Mouse (Mus musculus) liver, embryonic 16.5 days (tissue): ENCODE data around the gene Carmil1. TPM values are rescaled to one million over a fixed set of nuclear protein-coding genes. Genes with fewer than 3 reads are reported as not detected.

Experiments
- ATAC-seq: fragments of 200-750 bp; cut with Nextera tagmentation; 2 replicates; pipeline ENCODE4 v1.8.0; 2017; ENCODE audit warnings: low read depth, mild to moderate bottlenecking, moderate number of reproducible peaks, moderate library complexity
- H3K27ac ChIP-seq: fragments of 300-500 bp; sonication (generic); 2 replicates; pipeline ENCODE4 v1.5.1; 2014; ENCODE audit warnings: mild to moderate bottlenecking, low read length
- H3K27me3 ChIP-seq: fragments of 300-500 bp; sonication (generic); 2 replicates; pipeline ENCODE4 v1.6.1; 2014; ENCODE audit warnings: low read depth, low read length, mixed read lengths; ENCODE audit not compliant: control insufficient read depth, insufficient read depth
- H3K36me3 ChIP-seq: fragments of 300-500 bp; sonication (generic); 2 replicates; pipeline ENCODE4 v1.6.1; 2014; ENCODE audit warnings: mild to moderate bottlenecking; ENCODE audit not compliant: control insufficient read depth, insufficient read depth
- H3K4me1 ChIP-seq: fragments of 300-500 bp; sonication (generic); 2 replicates; pipeline ENCODE4 v1.6.1; 2014; ENCODE audit warnings: low read depth, low read length, mixed read lengths; ENCODE audit not compliant: control insufficient read depth
- H3K4me2 ChIP-seq: fragments of 300-500 bp; sonication (generic); 2 replicates; pipeline ENCODE4 v1.6.1; 2014; ENCODE audit warnings: low read depth, low read length, mixed read lengths
- H3K4me3 ChIP-seq: fragments of 300-500 bp; sonication (generic); 2 replicates; pipeline ENCODE4 v1.5.1; 2014; ENCODE audit warnings: low read depth, mild to moderate bottlenecking, low read length
- H3K9ac ChIP-seq: fragments of 300-500 bp; sonication (generic); 2 replicates; pipeline ENCODE4 v1.6.1; 2014; ENCODE audit warnings: low read depth, low read length
- H3K9me3 ChIP-seq: fragments of 300-500 bp; sonication (generic); replicated peaks from 2 replicates; pipeline ENCODE4 v1.6.1; 2016; ENCODE audit warnings: low read length; ENCODE audit not compliant: control insufficient read depth
- WGBS: fragments of 180-500 bp; shearing (Covaris S2); extraction: QIAGEN DNeasy Blood & Tissue Kit; methylation state at CpG from one replicate; pipeline ENCODE4 v1.1.7; 2014; ENCODE audit not compliant: insufficient replicate concordance; 5-methylcytosine and 5-hydroxymethylcytosine counted together
- polyA plus RNA-seq: library from polyadenylated mRNA; unstranded; fragments of >200 nt; fragmentation: Nextera tagmentation; extraction: Ambion mirVana; gene quantifications from 2 replicates; pipeline ENCODE4 v1.2.1, GENCODE M21; 2015

Gene Carmil1
- polyA plus RNA-seq, 1 experiment from 2014 or later: 5.4 TPM

DNA sequence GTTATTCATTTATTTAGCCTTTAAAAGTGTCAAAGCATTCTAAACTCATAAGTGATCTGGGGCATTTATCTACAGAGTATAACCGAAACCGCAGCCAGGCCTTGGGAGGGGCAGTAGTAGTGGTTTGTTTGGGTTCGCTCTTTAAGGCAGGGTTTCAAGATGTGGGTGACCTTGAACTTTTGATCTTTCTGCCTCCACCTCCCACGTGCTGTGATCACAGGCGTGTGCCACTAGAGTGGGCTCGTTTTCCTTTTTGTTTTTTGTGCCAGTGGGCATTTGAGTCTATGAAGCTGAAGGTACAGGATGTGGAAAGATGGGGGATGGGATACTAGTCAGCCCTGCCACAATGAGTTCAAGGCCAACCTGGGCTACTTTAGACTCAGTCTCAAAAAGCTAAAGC lies 34.3 kb downstream of the Carmil1 start:
- Histone ChIP-seq H3K36me3 (no peaks in the 10 kb centered on the region), H3K9ac (no peak overlapping the region), H3K27ac (no peak overlapping the region), H3K4me1 (no peaks in the 10 kb centered on the region), H3K4me3 (no peak overlapping the region), H3K4me2 (no peak overlapping the region), H3K9me3 (no peaks in the 10 kb centered on the region), H3K27me3 (no peaks in the 10 kb centered on the region)
- no peak for ATAC-seq
- 55% methylated on average over 6 of the region's 6 CpGs for WGBS

DNA sequence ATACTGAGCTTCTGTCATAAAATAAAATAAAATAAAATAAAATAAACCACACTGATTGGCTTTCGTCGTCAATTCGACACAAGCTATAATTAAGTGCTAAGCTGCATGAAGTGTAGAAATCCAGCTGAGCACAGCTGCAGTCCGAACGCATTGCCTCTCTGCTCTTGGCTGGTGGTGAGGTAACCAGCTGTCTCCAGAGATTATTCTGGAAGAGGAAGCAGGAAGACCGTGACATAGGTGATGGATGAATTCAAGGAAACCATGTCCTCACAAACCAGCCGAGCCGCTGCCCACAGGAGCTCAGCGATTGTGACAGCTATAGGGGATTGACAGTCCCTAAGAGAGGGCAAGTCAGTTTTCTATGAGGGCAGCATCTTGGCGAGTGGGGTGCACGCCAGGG lies 36.0 kb downstream of the Carmil1 start:
- no peak for ATAC-seq
- no peak overlapping the region for H3K4me2 ChIP-seq
- no peaks in the 10 kb centered on the region for H3K9me3 ChIP-seq
- no peak overlapping the region for H3K9ac ChIP-seq
- WGBS: 62% methylated on average over 11 of the region's 11 CpGs
- H3K27ac ChIP-seq: no peak overlapping the region
- no peaks in the 10 kb centered on the region for H3K36me3 ChIP-seq
- H3K4me3 ChIP-seq: no peak overlapping the region
- H3K4me1 ChIP-seq: no peaks in the 10 kb centered on the region
- H3K27me3 ChIP-seq: no peaks in the 10 kb centered on the region

DNA sequence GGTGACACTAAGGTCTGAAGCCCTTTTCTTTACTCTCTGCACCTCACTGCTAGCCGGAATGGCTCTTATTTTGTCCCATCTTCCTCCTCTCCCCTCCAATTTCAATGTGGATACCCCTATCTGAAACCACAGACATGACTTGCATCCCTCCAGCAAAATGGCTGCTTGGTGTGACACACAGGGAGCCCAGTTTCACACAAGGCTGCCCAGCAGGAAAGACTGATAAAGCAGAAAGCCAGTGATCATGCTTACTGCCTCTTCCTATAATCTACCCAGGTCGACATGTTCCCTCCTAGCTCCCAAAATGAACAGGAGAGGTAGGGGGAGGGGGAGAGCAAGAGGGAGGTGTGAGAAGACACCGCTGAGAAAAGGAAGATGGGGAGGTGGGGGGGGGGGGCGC lies 36.6 kb downstream of the Carmil1 start:
- Histone ChIP-seq H3K4me3 (no peak overlapping the region), H3K27me3 (no peaks in the 10 kb centered on the region), H3K4me2 (no peak overlapping the region), H3K9ac (no peak overlapping the region), H3K27ac (no peak overlapping the region), H3K36me3 (no peaks in the 10 kb centered on the region), H3K4me1 (no peaks in the 10 kb centered on the region), H3K9me3 (no peaks in the 10 kb centered on the region)
- WGBS: 29% methylated on average over 3 of the region's 4 CpGs
- ATAC-seq: no peak

DNA sequence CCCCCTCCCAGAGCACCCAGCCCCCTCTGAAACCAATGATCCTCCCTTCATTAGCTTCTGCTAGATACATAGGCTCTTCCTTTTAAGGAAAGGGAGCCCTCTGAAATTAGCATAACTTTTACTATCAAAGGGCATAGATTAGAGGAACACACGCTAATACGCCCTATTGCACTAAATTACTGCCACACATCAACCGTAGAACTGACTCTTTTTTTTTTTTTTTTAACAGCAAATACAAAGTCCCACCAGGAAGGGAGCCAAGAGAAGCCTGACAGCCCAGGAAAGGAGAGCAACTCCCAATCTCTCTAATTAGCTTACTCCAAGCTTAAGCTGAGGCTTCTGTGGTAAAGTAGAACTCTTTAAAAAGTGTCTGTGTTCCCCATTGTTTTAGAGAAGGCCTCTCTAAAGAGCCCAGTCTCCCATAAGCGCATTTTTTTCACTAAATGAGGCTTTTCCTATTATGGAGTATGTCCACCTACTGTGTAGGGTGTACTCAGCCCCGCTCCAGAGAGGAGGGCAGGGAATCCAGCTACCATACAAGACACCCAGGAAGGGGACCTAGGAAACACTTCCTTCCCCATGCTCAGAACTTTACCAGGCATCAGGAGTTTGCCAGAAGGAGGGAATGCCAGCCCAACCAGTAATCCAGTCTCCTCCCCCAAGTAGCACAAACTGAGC lies 38.0 kb downstream of the Carmil1 start:
- H3K27ac ChIP-seq: no peak overlapping the region
- H3K4me2 ChIP-seq: no peak overlapping the region
- 44% methylated on average over 5 of the region's 5 CpGs for WGBS
- H3K27me3 ChIP-seq: no peaks in the 10 kb centered on the region
- H3K36me3 ChIP-seq: no peaks in the 10 kb centered on the region
- H3K4me3 ChIP-seq: no peak overlapping the region
- H3K9ac ChIP-seq: no peak overlapping the region
- no peaks in the 10 kb centered on the region for H3K9me3 ChIP-seq
- ATAC-seq: no peak
- no peaks in the 10 kb centered on the region for H3K4me1 ChIP-seq

DNA sequence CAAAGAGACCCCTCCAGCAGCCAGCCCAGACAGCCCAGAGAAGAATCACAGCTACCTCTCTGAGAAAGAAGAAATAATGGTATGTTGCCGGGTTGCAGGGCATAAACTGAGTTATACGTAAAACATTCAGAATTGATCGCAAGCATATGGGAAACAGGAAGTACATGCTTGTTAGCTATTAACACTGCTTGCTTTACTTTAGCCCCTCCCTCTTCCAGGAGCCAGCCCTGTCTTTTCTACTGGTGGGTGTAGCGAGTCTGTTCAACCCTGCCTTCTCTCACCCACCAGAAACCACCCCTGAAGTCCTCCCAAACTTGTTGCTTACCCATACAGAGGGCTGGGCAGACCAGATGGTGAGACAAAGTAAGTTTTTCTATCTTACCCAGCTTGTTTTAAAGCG lies 39.4 kb downstream of the Carmil1 start:
- Histone ChIP-seq H3K27ac (no peak overlapping the region), H3K9me3 (no peaks in the 10 kb centered on the region), H3K4me1 (no peaks in the 10 kb centered on the region), H3K4me3 (no peak overlapping the region), H3K27me3 (no peaks in the 10 kb centered on the region), H3K9ac (no peak overlapping the region), H3K4me2 (no peak overlapping the region), H3K36me3 (no peaks in the 10 kb centered on the region)
- 47% methylated on average over 5 of the region's 5 CpGs for WGBS
- ATAC-seq: no peak

DNA sequence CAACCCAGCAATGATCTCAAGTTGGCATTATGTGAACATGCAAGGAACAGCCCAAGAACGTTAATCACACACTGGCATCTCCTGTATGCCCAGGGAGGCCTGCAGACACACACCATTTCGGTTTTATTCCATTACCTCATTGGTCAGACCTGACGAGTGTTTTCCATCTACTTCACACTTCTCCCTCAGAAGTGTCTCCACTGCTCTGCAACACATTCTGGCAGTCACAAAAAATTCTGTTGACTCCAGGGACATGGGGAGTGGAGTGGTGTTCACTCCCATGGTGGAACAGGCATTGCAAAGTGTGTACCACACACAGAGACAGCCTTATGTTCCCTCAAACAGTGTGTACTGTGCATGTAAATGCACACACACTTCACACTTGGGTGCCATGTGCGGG lies 40.2 kb downstream of the Carmil1 start:
- WGBS: 60% methylated on average over 4 of the region's 4 CpGs
- no peak overlapping the region for H3K4me3 ChIP-seq
- no peaks in the 10 kb centered on the region for H3K9me3 ChIP-seq
- ATAC-seq: no peak
- H3K27ac ChIP-seq: no peak overlapping the region
- no peaks in the 10 kb centered on the region for H3K36me3 ChIP-seq
- no peak overlapping the region for H3K9ac ChIP-seq
- no peaks in the 10 kb centered on the region for H3K4me1 ChIP-seq
- no peak overlapping the region for H3K4me2 ChIP-seq
- H3K27me3 ChIP-seq: no peaks in the 10 kb centered on the region

DNA sequence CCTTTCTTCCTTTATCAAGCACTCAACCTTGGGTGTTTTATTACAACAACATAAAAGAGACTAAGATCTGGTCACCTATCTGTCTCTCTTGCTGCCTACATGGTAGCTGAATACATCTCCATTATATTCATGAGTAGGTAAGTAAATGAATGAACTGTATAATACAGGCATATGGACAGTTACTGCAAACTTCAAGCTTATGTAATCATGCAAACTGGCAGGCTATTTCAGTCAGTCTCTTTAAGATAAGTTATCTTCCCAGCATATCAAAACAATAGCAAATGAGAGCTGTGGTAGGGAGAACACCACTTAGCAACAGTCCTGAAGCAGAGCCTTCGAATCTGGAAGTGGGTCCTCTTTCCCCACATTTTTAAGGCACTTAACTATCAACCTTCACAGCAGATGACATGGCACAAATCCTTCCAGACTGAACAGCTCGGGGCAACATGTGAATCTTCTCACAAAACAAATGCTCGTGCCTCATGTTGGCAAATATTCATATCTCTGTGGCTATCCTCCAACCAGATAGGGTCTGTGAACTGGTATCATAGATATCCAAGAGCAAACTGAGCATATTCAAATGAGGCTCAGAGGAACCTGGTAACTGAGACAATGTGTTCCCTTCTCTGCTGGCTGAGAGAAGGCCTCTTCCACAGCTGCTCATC lies 42.0 kb downstream of the Carmil1 start:
- Histone ChIP-seq H3K27me3 (no peaks in the 10 kb centered on the region), H3K36me3 (no peaks in the 10 kb centered on the region), H3K9me3 (no peaks in the 10 kb centered on the region), H3K4me3 (no peak overlapping the region), H3K4me1 (no peaks in the 10 kb centered on the region), H3K27ac (no peak overlapping the region), H3K9ac (no peak overlapping the region), H3K4me2 (no peak overlapping the region)
- no peak for ATAC-seq
- 22% methylated on average over 3 of the region's 3 CpGs for WGBS

DNA sequence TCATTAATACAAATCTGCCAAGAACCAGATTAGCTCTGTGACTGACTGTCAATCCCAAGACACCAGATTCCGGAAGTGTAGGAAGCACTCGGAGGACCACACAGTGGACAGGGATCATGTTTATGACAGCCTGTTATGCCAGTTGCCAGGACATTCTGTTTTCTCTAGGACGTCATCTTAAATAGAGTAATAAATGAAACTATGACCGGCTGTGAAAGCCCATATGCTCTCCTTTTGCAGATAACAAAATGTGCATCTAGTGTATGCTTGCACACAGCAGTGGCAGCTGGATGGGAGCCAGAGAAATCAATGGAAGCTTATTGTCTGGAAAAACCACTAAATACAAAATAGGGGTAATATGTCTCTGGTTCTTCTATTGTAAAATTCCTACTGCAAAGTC lies 43.9 kb downstream of the Carmil1 start:
- no peaks in the 10 kb centered on the region for H3K4me1 ChIP-seq
- no peak for ATAC-seq
- WGBS: 61% methylated on average over 4 of the region's 4 CpGs

DNA sequence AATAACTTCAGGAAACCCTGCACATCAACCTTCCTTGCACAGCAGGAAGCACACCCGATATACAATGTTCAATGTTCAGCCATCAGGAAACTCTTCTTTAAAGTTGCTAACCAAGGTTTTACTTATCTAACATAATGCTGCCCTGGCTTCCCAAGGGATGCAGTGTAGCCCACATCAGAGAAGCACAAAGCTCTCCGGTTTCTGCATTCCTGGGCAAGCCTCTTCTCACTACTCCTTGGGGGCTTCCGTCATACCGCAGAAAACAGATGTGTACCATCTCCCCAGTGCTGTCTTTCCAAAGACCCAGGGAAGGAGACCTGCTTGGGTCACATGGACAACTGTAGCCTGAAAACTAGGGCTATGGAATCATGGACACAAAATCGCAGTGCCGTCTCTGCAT lies 47.8 kb downstream of the Carmil1 start:
- H3K27me3 ChIP-seq: no peaks in the 10 kb centered on the region
- no peak overlapping the region for H3K4me3 ChIP-seq
- no peak overlapping the region for H3K9ac ChIP-seq
- no peaks in the 10 kb centered on the region for H3K9me3 ChIP-seq
- H3K27ac ChIP-seq: no peak overlapping the region
- no peak overlapping the region for H3K4me2 ChIP-seq
- WGBS: 50% methylated on average over 6 of the region's 6 CpGs
- no peaks in the 10 kb centered on the region for H3K4me1 ChIP-seq
- H3K36me3 ChIP-seq: no peaks in the 10 kb centered on the region
- no peak for ATAC-seq

More for the DNA sequence above, 43.9 kb downstream of the Carmil1 start:
- Histone ChIP-seq H3K4me3 (no peak overlapping the region), H3K4me2 (no peak overlapping the region), H3K27ac (no peak overlapping the region), H3K36me3 (no peaks in the 10 kb centered on the region), H3K27me3 (no peaks in the 10 kb centered on the region), H3K9ac (no peak overlapping the region), H3K9me3 (no peaks in the 10 kb centered on the region)
